Mouse (Mus musculus): Measurements from ENCODE around the gene Arl13a. TPM values are rescaled to one million over a fixed set of nuclear protein-coding genes. Genes with fewer than 3 reads are reported as not detected.
"Not testable (repeated sequence)": the region's sequence is repeated elsewhere in the genome, so short reads cannot be mapped to it uniquely, and the experiment has no call there.

Arl13a gene
- total RNA-seq (2021): not detected

- DNase-seq (ENCODE audit: low spot score in 2 of 2); intact Hi-C loops (cut with DNase I): not testable (repeated sequence)
These were observed at the start of gene Arl13a for GRCm38 (mm10) chrX:134187201-134187600. TSS of gene Arl13a (plus strand) at chrX:134187501.

- DNase-seq (ENCODE audit: low spot score in 2 of 2): no peak
- intact Hi-C loops (cut with DNase I): no loop called here
These were observed 47.3 kb upstream of the Arl13a start for GRCm38 (mm10) chrX:134140024-134140423.

DNA sequence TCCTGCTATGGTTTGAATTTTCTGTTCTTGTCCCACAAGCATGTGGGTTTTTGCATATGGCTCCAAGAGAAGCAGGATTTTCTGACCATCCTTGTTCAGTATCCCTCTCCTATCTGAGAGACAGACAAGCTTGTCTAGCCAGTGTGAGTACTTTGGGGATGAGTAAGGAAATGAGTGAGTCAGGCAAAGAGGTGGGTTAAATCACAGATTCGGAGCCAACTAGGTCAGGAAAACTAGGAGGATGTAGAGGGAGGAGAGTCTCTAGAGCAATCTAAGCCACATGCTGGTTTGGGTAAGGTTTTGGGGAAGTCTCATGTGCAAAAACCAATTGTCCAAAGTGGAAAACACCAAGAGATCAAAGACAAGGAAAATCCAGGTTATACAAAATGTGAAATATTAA lies 45.8 kb upstream of the Arl13a start:
- no peak for DNase-seq (ENCODE audit: low spot score in 2 of 2)
- intact Hi-C loops (cut with DNase I): no loop called here

GRCm38 (mm10) chrX:134141986-134142385 lies 45.3 kb upstream of the Arl13a start:
- no peak for DNase-seq (ENCODE audit: low spot score in 2 of 2)
- intact Hi-C loops (cut with DNase I): no loop called here

- no peak for DNase-seq (ENCODE audit: low spot score in 2 of 2)
- intact Hi-C loops (cut with DNase I): no loop called here
These were observed 29.1 kb upstream of the Arl13a start for GRCm38 (mm10) chrX:134158151-134158550.

DNA sequence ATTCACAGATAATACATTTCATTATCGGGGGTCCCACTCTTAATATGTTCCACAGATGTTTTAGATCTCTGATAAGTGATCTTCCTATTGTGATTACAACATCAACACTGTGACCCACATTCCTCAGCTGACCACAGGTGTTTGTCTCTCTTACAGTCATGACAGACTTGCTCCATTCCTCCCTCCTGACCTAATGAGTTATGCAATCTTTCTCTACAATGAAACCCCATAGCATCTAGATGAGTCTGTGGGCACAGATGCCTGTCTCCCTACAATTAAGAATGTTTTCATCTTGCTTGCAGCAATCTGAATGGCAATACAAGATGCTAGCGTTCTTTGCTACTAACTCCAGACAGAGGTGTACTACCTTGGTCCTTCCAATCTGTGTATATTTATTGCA lies 26.9 kb upstream of the Arl13a start:
- intact Hi-C loops (cut with DNase I): no loop called here
- DNase-seq (ENCODE audit: low spot score in 2 of 2): no peak

DNA sequence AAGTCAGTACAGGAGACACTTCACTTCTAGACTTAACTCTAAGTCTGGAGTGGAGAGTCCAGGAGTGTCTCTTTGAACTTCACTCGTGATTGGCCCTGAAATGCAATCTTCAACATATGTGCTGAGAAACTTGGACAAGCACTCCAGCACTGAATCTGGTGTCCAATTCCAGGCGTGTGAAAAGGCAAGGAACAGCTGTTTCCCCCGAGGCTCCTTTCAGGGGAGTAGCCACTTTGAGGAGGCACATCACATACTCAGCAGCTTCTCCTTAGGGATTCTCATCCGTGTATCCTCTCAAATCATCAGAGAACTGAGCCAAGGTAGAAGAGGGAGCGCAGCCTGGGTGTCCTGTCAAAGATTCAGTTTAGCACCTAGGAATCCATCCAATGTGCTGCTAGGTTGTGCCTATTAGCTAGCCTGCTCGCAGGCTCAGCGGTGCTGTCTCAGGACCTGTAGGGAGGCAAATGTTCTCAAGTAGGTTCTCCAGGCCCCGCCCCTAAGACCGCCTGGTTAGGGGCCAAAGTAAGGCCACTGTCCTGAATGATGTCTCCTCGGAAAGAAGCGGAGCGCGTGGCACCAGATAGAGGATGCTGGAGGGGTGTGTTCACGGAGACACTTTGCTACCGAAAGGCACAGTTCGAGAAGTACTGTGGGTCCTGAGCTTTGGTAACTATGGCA lies 25.1 kb upstream of the Arl13a start, which contains the start of gene Xkrx:
Gene Xkrx, minus strand, starts transcription at position 34 of the 678 bp plus-strand sequence.
- DNase-seq (ENCODE audit: low spot score in 2 of 2): no peak
- intact Hi-C loops (cut with DNase I): no loop called here

GRCm38 (mm10) chrX:134162826-134163225 lies 24.5 kb upstream of the Arl13a start:
- intact Hi-C loops (cut with DNase I): no loop called here
- DNase-seq (ENCODE audit: low spot score in 2 of 2): no peak

- intact Hi-C loops (cut with DNase I): no loop called here
- DNase-seq (ENCODE audit: low spot score in 2 of 2): no peak
These were observed 23.8 kb upstream of the Arl13a start for GRCm38 (mm10) chrX:134163484-134163883.

- no peak for DNase-seq (ENCODE audit: low spot score in 2 of 2)
- intact Hi-C loops (cut with DNase I): no loop called here
These were observed 16.7 kb upstream of the Arl13a start for GRCm38 (mm10) chrX:134170584-134170983.

DNA sequence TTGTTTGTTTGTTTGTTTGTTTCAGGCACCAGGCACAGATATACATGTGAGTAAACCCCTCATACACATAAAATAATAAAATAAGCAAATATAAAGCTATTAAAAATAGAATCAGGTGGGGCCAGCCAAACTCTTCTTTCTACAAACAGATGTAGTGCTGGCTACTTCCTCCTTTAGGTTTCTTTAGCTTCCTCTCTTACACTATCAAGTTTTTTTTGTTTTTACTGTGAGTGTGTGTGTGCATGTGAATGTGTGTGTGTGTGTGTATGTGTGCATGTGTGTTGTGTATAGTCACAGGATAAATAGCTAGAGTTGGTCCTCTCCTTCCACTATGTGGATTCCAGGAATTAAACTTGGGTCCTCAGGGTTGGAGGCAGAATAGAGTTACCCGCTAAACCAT lies 12.6 kb upstream of the Arl13a start:
- no peak for DNase-seq (ENCODE audit: low spot score in 2 of 2)
- intact Hi-C loops (cut with DNase I): no loop called here

DNA sequence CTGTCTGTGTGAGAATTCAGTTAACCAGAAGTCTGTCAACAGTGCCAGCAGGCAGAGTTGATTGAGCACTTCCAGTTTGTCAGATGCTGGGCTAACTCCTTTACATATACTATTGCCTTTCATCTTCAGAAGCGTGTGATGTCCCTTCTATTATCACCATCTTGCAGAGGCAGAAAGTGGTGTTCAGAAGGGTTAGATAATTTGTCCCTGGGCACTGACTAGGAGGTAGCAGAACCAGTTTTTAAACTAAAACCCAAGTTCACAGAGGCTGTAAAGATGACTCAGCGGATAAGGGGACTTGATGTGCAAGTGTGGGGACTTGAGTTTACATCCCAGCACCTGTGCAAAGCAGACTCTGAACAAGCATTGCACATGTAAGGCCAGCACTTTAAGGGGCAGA lies 21.2 kb downstream of the Arl13a start:
- DNase-seq (ENCODE audit: low spot score in 2 of 2): no peak
- intact Hi-C loops (cut with DNase I): no loop called here

GRCm38 (mm10) chrX:134211151-134211642 lies 23.9 kb downstream of the Arl13a start:
- DNase-seq (ENCODE audit: low spot score in 2 of 2): peak in 1 of 2 experiments; percentile 11
- intact Hi-C loops (cut with DNase I): no loop called here

DNA sequence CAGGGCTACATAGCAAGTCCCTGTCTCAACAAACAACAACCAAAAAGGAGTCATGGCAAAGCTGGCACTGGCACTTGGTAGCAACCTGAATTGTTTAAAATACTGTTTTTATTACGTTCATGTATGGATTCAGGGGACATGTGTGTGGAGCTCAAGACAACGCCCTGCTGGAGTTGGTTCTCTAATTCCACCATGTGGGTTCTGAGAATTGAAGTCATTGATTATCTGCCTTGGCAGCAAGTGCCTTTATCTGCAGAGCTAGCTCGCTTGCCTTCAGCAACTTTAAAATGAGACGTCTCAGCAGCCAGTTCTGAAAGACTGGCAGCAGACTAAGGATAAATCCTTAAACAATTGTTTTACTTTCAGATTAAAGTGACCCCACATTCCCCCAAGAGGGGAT lies 30.9 kb downstream of the Arl13a start:
- intact Hi-C loops (cut with DNase I): no loop called here
- DNase-seq (ENCODE audit: low spot score in 2 of 2): no peak

DNA sequence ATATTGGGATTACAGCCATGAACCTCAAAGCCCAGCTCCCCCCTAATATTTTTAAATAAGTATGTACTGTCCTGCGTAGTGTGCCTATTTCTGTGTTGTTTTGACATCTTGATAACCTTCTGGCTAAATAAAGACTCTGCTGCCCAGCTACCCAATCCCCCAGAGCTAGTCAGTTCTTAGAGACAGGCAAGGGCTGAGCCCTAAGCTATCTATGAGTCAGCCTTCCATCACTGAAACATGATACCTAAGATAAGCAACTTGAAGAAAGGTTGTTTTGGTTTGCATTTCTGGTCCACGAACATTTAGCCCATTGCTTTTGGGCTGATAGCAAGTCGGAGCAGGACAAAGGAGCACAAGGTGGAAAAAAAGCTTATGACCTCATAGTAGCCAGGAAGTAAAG lies 33.3 kb downstream of the Arl13a start:
- intact Hi-C loops (cut with DNase I): no loop called here
- DNase-seq (ENCODE audit: low spot score in 2 of 2): no peak

GRCm38 (mm10) chrX:134221856-134222255 lies 34.6 kb downstream of the Arl13a start, which contains the start of gene Nox1:
TSS of gene Nox1 (minus strand) at chrX:134221956.
- no peak for DNase-seq (ENCODE audit: low spot score in 2 of 2)
- intact Hi-C loops (cut with DNase I): no loop called here

DNA sequence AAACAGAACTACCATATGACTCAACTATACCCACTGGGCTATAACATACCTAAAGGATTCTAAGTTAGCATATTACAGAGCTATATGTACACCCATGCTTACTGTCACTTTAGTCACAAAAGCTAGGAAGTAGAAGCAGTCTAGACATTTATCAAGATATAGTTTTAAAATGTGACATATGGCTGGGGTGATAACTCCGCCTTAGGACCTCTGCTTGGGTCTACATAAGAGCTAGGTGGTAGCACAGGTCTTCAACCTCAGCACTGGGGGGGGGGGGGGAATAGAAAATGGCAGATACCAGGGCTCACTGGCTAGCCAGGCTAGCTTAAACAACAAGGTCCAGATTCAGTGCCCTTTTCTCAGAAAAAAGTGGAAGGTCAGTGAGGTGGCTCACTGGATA lies 45.7 kb downstream of the Arl13a start:
- intact Hi-C loops (cut with DNase I): no loop called here
- no peak for DNase-seq (ENCODE audit: low spot score in 2 of 2)

DNA sequence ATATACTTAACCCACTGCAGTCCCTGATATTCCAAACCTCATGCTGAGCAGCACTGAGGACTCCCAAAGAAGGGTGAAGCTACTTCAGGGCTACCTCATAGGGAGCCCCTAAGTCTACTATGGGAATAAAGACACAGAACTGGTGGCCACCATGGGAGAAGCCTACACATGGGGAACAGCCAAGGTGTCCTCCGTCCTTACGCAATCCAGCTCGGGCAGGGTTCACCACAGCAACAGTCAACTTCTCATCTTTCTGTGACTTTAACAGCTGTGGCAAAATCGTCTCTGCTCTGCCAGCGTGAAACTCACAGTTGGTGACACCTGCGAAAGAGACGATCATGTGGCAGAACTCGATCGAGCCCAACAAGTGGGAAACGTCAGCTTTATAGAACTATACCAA lies 51.0 kb downstream of the Arl13a start:
- intact Hi-C loops (cut with DNase I): no loop called here
- DNase-seq (ENCODE audit: low spot score in 2 of 2): no peak

GRCm38 (mm10) chrX:134245946-134246345 lies 58.6 kb downstream of the Arl13a start:
- intact Hi-C loops (cut with DNase I): no loop called here

GRCm38 (mm10) chrX:134248202-134248601 lies 60.9 kb downstream of the Arl13a start:
- DNase-seq (ENCODE audit: low spot score in 2 of 2): no peak
- intact Hi-C loops (cut with DNase I): no loop called here

More at GRCm38 (mm10) chrX:134245946-134246345, 58.6 kb downstream of the Arl13a start:
- DNase-seq (ENCODE audit: low spot score in 2 of 2): no peak
